Mouse (Mus musculus) MEL (cell line): ENCODE results near the gene Slco2a1. TPM values are rescaled to one million over a fixed set of nuclear protein-coding genes. Genes with fewer than 3 reads are reported as not detected.

Source experiments
- DNase-seq: peaks from one replicate; pipeline ENCODE4 v3.0.0; 2011; ENCODE audit warnings: low read depth, low spot score
- H3K27ac ChIP-seq: 2 replicates; pipeline ENCODE4 v1.5.1; 2012; ENCODE audit warnings: low read depth, mild to moderate bottlenecking, control low read depth, low read length, moderate library complexity; ENCODE audit not compliant: control insufficient read depth
- H3K27me3 ChIP-seq, 2 experiments: fragments of 150-350 bp in 1 of 2; sonication (generic) in 1 of 2; 2 replicates each; pipeline ENCODE4 v1.6.1; 2012; ENCODE audit warnings: low read length in 2 of 2, mild to moderate bottlenecking in 2 of 2, improper control_type of control experiment in 1 of 2, moderate library complexity in 1 of 2; ENCODE audit not compliant: insufficient read depth in 2 of 2, control insufficient read depth in 1 of 2
- H3K36me3 ChIP-seq, 2 experiments: 2 replicates each; pipeline ENCODE4 v1.6.1; 2012 to 2014; ENCODE audit warnings: low read length in 2 of 2, improper control_type of control experiment in 1 of 2, inconsistent platforms in 1 of 2, mild to moderate bottlenecking in 1 of 2; ENCODE audit not compliant: insufficient read depth in 2 of 2, control insufficient read depth in 1 of 2
- H3K4me1 ChIP-seq, 2 experiments: fragments of 150-350 bp in 1 of 2; sonication (generic) in 1 of 2; 2 replicates each; pipeline ENCODE4 v1.6.1; 2012; ENCODE audit warnings: low read length in 2 of 2, improper control_type of control experiment in 1 of 2, mild to moderate bottlenecking in 1 of 2; ENCODE audit not compliant: insufficient read depth in 2 of 2, control insufficient read depth in 1 of 2
- H3K4me3 ChIP-seq, 2 experiments: fragments of 150-350 bp in 1 of 2; sonication (generic) in 1 of 2; 2 replicates each; pipeline ENCODE4 v1.5.1; 2012; ENCODE audit warnings: low read depth in 2 of 2, low read length in 2 of 2, mild to moderate bottlenecking in 2 of 2, moderate library complexity in 2 of 2, control low read depth in 1 of 2, improper control_type of control experiment in 1 of 2; ENCODE audit not compliant: control insufficient read depth in 1 of 2, insufficient read depth in 1 of 2
- H3K79me2 ChIP-seq: 2 replicates; pipeline ENCODE4 v1.6.1; 2012; ENCODE audit warnings: mild to moderate bottlenecking, low read length, moderate library complexity; ENCODE audit not compliant: control insufficient read depth, poor library complexity, insufficient read depth
- H3K9ac ChIP-seq: 2 replicates; pipeline ENCODE4 v1.6.1; 2012; ENCODE audit warnings: low read depth, mild to moderate bottlenecking, control low read depth, low read length, moderate library complexity; ENCODE audit not compliant: control insufficient read depth, poor library complexity, severe bottlenecking
- H3K9me3 ChIP-seq: fragments of 150-350 bp; sonication (generic); replicated peaks from 2 replicates; pipeline ENCODE4 v1.6.1; 2012; ENCODE audit warnings: mild to moderate bottlenecking, low read length, improper control_type of control experiment, moderate library complexity; ENCODE audit not compliant: insufficient read depth
- BHLHE40 ChIP-seq: IDR thresholded peaks from 2 replicates; pipeline ENCODE4 v1.6.1; 2012; ENCODE audit warnings: low read depth, mild to moderate bottlenecking, inconsistent platforms, low read length, improper control_type of control experiment, borderline replicate concordance
- CHD1 ChIP-seq: IDR thresholded peaks from 2 replicates; pipeline ENCODE4 v1.6.1; 2012; ENCODE audit warnings: low read depth, mild to moderate bottlenecking, inconsistent platforms, low read length, improper control_type of control experiment
- E2F4 ChIP-seq: IDR thresholded peaks from 2 replicates; pipeline ENCODE4 v1.6.1; 2011; ENCODE audit warnings: low read depth, low read length, improper control_type of control experiment, borderline replicate concordance
- ELF1 ChIP-seq: IDR thresholded peaks from 2 replicates; pipeline ENCODE4 v1.6.1; 2014; ENCODE audit warnings: low read depth, mild to moderate bottlenecking, inconsistent platforms, low read length, improper control_type of control experiment, moderate library complexity
- EP300 ChIP-seq, 2 experiments: IDR thresholded peaks; 2 replicates each; pipeline ENCODE4 v1.6.1; 2011; ENCODE audit warnings: improper control_type of control experiment in 2 of 2, low read length in 2 of 2, low read depth in 1 of 2, mild to moderate bottlenecking in 1 of 2
- ETS1 ChIP-seq: IDR thresholded peaks from 2 replicates; pipeline ENCODE4 v1.6.1; 2012; ENCODE audit warnings: low read depth, mild to moderate bottlenecking, inconsistent platforms, low read length, improper control_type of control experiment, moderate library complexity
- GABPA ChIP-seq: IDR thresholded peaks from 2 replicates; pipeline ENCODE4 v1.6.1; 2012; ENCODE audit warnings: low read depth, mild to moderate bottlenecking, inconsistent platforms, low read length, improper control_type of control experiment, moderate library complexity
- HCFC1 ChIP-seq: IDR thresholded peaks from 2 replicates; pipeline ENCODE4 v1.6.1; 2012; ENCODE audit warnings: low read depth, mild to moderate bottlenecking, inconsistent platforms, low read length, improper control_type of control experiment, moderate library complexity
- MAFK ChIP-seq: IDR thresholded peaks from 2 replicates; pipeline ENCODE4 v1.6.1; 2011; ENCODE audit warnings: low read depth, mild to moderate bottlenecking, low read length, improper control_type of control experiment, borderline replicate concordance
- MAX ChIP-seq: IDR thresholded peaks from 2 replicates; pipeline ENCODE4 v1.6.1; 2011; ENCODE audit warnings: low read length, improper control_type of control experiment
- MXI1 ChIP-seq: IDR thresholded peaks from 2 replicates; pipeline ENCODE4 v1.6.1; 2011; ENCODE audit warnings: mild to moderate bottlenecking, low read depth, low read length, improper control_type of control experiment
- MYB ChIP-seq: IDR thresholded peaks from 2 replicates; pipeline ENCODE4 v1.6.1; 2011; ENCODE audit warnings: mild to moderate bottlenecking, low read depth, low read length, improper control_type of control experiment
- MYC ChIP-seq: IDR thresholded peaks from 2 replicates; pipeline ENCODE4 v1.6.1; 2011; ENCODE audit warnings: low read depth, mild to moderate bottlenecking, low read length, improper control_type of control experiment, moderate library complexity
- NRF1 ChIP-seq: IDR thresholded peaks from 2 replicates; pipeline ENCODE4 v1.6.1; 2014; ENCODE audit warnings: low read depth, mild to moderate bottlenecking, inconsistent platforms, low read length, improper control_type of control experiment, moderate library complexity; ENCODE audit not compliant: poor library complexity, insufficient read depth, severe bottlenecking
- POLR2A ChIP-seq, 2 experiments: IDR thresholded peaks; 2 replicates each; pipeline ENCODE4 v1.6.1; 2011 to 2012; ENCODE audit warnings: low read length in 2 of 2, mild to moderate bottlenecking in 2 of 2, control low read depth in 1 of 2, improper control_type of control experiment in 1 of 2, low read depth in 1 of 2, moderate library complexity in 1 of 2; ENCODE audit not compliant: control insufficient read depth in 1 of 2, insufficient read depth in 1 of 2, poor library complexity in 1 of 2
- RCOR1 ChIP-seq: IDR thresholded peaks from 2 replicates; pipeline ENCODE4 v1.6.1; 2012; ENCODE audit warnings: low read depth, mild to moderate bottlenecking, inconsistent platforms, low read length, improper control_type of control experiment
- TAL1 ChIP-seq: IDR thresholded peaks from 2 replicates; pipeline ENCODE4 v1.6.1; 2012; ENCODE audit warnings: mild to moderate bottlenecking, inconsistent platforms, low read length, moderate library complexity, mixed read lengths
- USF1 ChIP-seq: IDR thresholded peaks from 2 replicates; pipeline ENCODE4 v1.6.1; 2014; ENCODE audit warnings: low read depth, mild to moderate bottlenecking, inconsistent platforms, low read length, improper control_type of control experiment, moderate library complexity
- polyA plus RNA-seq, 2 experiments: library from polyadenylated mRNA; stranded (reverse) in 1 of 2; unstranded in 1 of 2; fragments of >175 nt in 1 of 2; fragments of >200 nt in 1 of 2; gene quantifications; 2 replicates each; pipeline versions ENCODE4 v1.2.1 to v1.2.4; 2012; ENCODE audit warnings: low replicate concordance in 2 of 2, low read depth in 1 of 2; ENCODE audit not compliant: insufficient read length in 2 of 2, insufficient read depth in 1 of 2, missing spikeins in 1 of 2
- total RNA-seq: library from RNA; depleted of rRNA; stranded (reverse); fragments of 300-350 nt; gene quantifications from 2 replicates; pipeline ENCODE4 v1.2.3, GENCODE M21; 2012

Gene Slco2a1
- total and polyA plus RNA-seq, 3 experiments = 0.01 TPM; not detected in 2

GRCm38 (mm10) chr9:103072926-103073515 is 84.5 kb downstream of the Slco2a1 start:
- Histone ChIP-seq H3K4me1 (no peaks in the 10 kb centered on the region), H3K27ac (no peak overlapping the region), H3K36me3 (no peaks in the 10 kb centered on the region), H3K9ac (no peak overlapping the region), H3K27me3 (no peaks in the 10 kb centered on the region), H3K9me3 (no peaks in the 10 kb centered on the region), H3K4me3 (no peak overlapping the region), H3K79me2 (no peaks in the 10 kb centered on the region)
- DNase-seq = no peak
- TF ChIP-seq MAFK (no peak), MYC (no peak), MXI1 (no peak), POLR2A (IDR thresholded peaks at IDR 0.05; ENCODE audit: control insufficient read depth in 1 of 2, insufficient read depth in 1 of 2, low read depth in 1 of 2, low read length in 2 of 2, poor library complexity in 1 of 2) (no peak), TAL1 (no peak), RCOR1 (no peak), ETS1 (no peak), USF1 (no peak), BHLHE40 (no peak), NRF1 (no peak), E2F4 (no peak), EP300 (IDR thresholded peaks at IDR 0.05; ENCODE audit: low read depth in 1 of 2, low read length in 2 of 2) (no peak), ELF1 (no peak), HCFC1 (no peak)

- H3K27ac ChIP-seq = no peak overlapping the region
- no peaks in the 10 kb centered on the region for H3K27me3 ChIP-seq
- H3K36me3 ChIP-seq = no peaks in the 10 kb centered on the region
- no peaks in the 10 kb centered on the region for H3K79me2 ChIP-seq
- TF ChIP-seq HCFC1 = no peak
- no peak for TF ChIP-seq CHD1
- TF ChIP-seq MYB = no peak
- no peak for TF ChIP-seq GABPA
- TF ChIP-seq POLR2A (IDR thresholded peaks at IDR 0.05; ENCODE audit: control insufficient read depth in 1 of 2, insufficient read depth in 1 of 2, low read depth in 1 of 2, low read length in 2 of 2, poor library complexity in 1 of 2) = no peak
- no peak for TF ChIP-seq MAX
- H3K9ac ChIP-seq = no peak overlapping the region
- DNase-seq = no peak
- peaks cover 0 to 3% of the 10 kb centered on the region in 2 experiments; a peak in 1 of 4 replicates for H3K4me1 ChIP-seq
- no peak overlapping the region for H3K4me3 ChIP-seq
- H3K9me3 ChIP-seq = no peaks in the 10 kb centered on the region
Measured at GRCm38 (mm10) chr9:103076836-103077531, 88.5 kb downstream of the Slco2a1 start.
